Mouse (Mus musculus): ENCODE results near the gene Peg12. TPM values are rescaled to one million over a fixed set of nuclear protein-coding genes. Genes with fewer than 3 reads are reported as not detected.

Gene Peg12
- polyA plus RNA-seq, 1 experiment from 2014 or later: 6.3 TPM

DNA sequence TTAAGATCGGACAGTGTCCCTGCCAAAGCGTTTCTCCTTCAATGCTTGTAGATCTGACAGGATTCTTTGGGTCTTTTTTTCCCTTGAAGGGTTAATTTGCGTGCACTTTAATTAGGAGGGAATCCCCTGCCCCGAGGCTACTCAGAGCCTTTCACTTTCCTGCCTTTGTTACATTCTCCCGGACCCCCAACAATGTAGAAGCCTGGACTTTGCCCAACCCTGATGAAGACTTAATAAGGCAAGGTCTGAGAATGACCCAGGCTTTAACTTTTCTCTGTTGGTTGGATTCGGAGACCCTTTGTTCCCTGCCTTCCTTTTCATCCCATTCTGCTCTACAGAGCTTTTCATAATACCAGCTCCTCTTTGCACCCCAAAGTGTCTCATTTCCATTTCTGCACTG, 43.7 kb downstream of the Peg12 start:
- WGBS: 67% methylated on average over 6 of the region's 6 CpGs
- Histone ChIP-seq H3K4me2 (peak overlapping the region; percentile 72; the same call in 1 of the 2 replicates), H3K36me3 (no peaks in the 10 kb centered on the region), H3K4me3 (peak overlapping the region; percentile 67; the same call in 1 of the 2 replicates), H3K4me1 (replicated peaks) (peaks cover 5% of the 10 kb centered on the region), H3K9me3 (replicated peaks) (no peaks in the 10 kb centered on the region; the same call in 1 of the 2 replicates), H3K9ac (no peak overlapping the region), H3K27me3 (no peaks in the 10 kb centered on the region), H3K27ac (no peak overlapping the region)
- ATAC-seq (replicated peaks; ENCODE audit: insufficient number of reproducible peaks, insufficient read depth, low FRiP score, low read depth): no peak

DNA sequence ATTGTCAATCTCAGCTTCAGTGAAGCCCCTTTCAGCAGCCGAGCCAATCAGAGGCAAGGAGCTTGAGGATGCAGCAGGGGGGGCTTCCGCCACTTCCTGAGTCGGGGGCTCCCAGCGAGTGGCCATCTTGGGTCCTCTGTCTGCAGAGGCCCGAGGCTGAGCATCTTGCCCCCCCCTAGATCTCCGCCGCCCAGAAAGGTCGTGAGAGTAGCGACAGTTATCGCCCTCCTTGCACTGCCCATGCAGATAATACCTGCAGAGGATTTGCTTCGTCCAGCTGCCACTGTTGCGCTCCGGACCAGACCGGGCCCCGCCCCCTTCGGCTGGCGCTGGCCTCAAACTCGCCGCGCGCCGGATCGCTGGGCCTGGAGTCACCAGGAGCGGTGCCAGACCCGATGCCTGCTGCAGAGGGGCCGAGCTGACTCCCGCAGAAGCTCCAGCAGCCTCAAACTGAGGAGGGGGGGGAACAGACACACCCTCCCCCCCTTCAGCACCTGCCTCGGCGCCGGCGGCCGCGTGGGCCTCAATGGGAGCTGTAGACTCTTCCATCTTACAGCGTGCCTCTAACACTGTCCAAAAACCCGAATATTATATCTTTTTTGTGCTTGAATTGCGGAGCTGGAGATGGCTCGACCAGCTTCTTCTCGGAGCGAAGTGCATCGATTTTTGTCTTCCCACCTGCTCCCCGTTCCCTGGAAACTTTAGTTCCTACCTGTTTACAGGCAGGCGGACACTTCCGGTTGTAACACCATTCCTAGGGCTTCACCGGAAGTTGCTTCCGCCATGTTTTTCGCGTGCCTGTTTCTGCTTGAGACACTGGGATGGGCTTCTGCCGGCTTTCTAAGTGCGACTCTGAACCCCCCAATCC, 44.6 kb downstream of the Peg12 start, which contains the start of gene Mkrn3:
TSS of gene Mkrn3 (minus strand) at position 647 of the 868 bp plus-strand sequence.
- H3K4me3 ChIP-seq: peak within 1 kb of the TSS; percentile 67
- ATAC-seq (replicated peaks; ENCODE audit: insufficient number of reproducible peaks, insufficient read depth, low FRiP score, low read depth): peak; percentile 50; the same call in 1 of the 2 replicates
- H3K27ac ChIP-seq: no peak within 1 kb of the TSS
- H3K27me3 ChIP-seq: no peaks in the 10 kb centered on the region
- WGBS: 19% methylated on average over 47 of the region's 49 CpGs
- peaks cover 5% of the 10 kb centered on the region for H3K4me1 ChIP-seq (replicated peaks)
- H3K9ac ChIP-seq: peak within 1 kb of the TSS; percentile 55
- H3K9me3 ChIP-seq (replicated peaks): no peaks in the 10 kb centered on the region; the same call in 1 of the 2 replicates
- no peaks in the 10 kb centered on the region for H3K36me3 ChIP-seq
- H3K4me2 ChIP-seq: peak within 1 kb of the TSS; percentile 72

DNA sequence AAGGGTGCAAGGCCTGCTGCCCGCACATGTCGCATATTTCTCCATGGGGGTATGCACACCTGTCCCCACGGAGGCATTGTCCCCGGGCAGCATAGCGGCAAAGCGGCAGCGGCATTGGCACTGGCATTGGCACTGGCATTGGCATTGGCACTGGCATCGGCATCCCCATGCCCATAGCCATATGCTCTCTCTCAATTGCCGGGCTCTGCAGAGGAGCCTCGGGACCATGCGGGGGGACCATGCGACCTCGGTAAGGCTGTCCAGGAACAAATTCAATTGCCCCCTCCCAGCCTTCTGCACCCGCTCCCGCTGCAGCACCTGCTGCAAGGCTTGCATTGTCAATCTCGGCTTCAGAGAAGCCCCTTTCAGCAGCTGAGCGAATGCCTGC, 45.2 kb downstream of the Peg12 start:
- H3K9ac ChIP-seq: peak overlapping the region; percentile 55; the same call in 1 of the 2 replicates
- peaks cover 5% of the 10 kb centered on the region for H3K4me1 ChIP-seq (replicated peaks)
- H3K27me3 ChIP-seq: no peaks in the 10 kb centered on the region
- no peak overlapping the region for H3K27ac ChIP-seq
- H3K9me3 ChIP-seq (replicated peaks): no peaks in the 10 kb centered on the region; the same call in 1 of the 2 replicates
- WGBS: 54% methylated on average over 17 of the region's 17 CpGs
- H3K36me3 ChIP-seq: no peaks in the 10 kb centered on the region
- peak overlapping the region; percentile 67 for H3K4me3 ChIP-seq
- H3K4me2 ChIP-seq: peak overlapping the region; percentile 72
- no peak for ATAC-seq (replicated peaks; ENCODE audit: insufficient number of reproducible peaks, insufficient read depth, low FRiP score, low read depth)

DNA sequence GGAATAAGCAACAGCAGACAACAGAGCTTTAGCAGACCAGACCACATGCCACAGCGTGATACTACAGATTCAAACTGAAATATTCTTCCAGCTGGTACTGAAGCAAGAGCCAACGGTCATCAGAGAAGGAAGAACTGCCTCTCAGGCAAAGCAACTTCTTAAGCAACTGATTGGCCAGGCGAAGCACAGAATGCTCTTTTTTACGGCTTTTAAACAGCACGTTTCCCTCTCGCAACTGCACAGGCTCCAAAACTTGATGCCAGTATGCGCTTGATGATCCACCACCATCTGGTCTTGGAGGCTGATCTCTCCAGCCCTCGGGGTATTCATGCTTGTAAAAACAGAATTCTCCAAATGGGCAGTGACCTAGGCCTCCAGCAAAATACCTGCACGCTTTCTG, 46.0 kb downstream of the Peg12 start:
- Histone ChIP-seq H3K36me3 (no peaks in the 10 kb centered on the region), H3K27ac (no peak overlapping the region), H3K9me3 (replicated peaks) (no peaks in the 10 kb centered on the region; the same call in 1 of the 2 replicates), H3K4me3 (no peak overlapping the region), H3K4me2 (peak overlapping the region; percentile 72; the same call in 1 of the 2 replicates), H3K9ac (no peak overlapping the region), H3K4me1 (replicated peaks) (peaks cover 5% of the 10 kb centered on the region), H3K27me3 (no peaks in the 10 kb centered on the region)
- no peak for ATAC-seq (replicated peaks; ENCODE audit: insufficient number of reproducible peaks, insufficient read depth, low FRiP score, low read depth)
- WGBS: 78% methylated on average over 9 of the region's 9 CpGs

DNA sequence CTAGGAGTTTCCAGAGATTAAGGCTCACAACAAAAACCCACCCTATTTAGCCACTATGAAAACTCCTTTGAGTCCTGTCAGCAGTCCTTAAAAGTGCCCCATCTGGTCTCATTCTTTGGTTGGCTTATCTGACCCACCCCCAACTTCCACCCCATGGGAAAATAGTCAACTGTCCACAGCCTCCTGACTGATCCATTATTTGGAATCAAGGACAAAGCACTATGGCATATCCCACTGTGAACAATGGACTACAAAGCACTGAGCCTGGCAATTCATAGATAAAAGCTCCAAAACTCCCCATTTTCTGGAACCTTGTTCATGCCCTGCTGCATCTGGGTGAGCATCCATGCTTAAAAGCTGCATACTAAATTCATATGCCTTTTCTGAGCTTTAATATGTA, 48.1 kb downstream of the Peg12 start:
- no peaks in the 10 kb centered on the region; the same call in 1 of the 2 replicates for H3K9me3 ChIP-seq (replicated peaks)
- ATAC-seq (replicated peaks; ENCODE audit: insufficient number of reproducible peaks, insufficient read depth, low FRiP score, low read depth): no peak
- no peak overlapping the region for H3K27ac ChIP-seq
- H3K4me3 ChIP-seq: no peak overlapping the region
- no peaks in the 10 kb centered on the region for H3K27me3 ChIP-seq
- H3K4me2 ChIP-seq: no peak overlapping the region
- H3K36me3 ChIP-seq: no peaks in the 10 kb centered on the region
- H3K4me1 ChIP-seq (replicated peaks): peaks cover 5% of the 10 kb centered on the region
- H3K9ac ChIP-seq: no peak overlapping the region

DNA sequence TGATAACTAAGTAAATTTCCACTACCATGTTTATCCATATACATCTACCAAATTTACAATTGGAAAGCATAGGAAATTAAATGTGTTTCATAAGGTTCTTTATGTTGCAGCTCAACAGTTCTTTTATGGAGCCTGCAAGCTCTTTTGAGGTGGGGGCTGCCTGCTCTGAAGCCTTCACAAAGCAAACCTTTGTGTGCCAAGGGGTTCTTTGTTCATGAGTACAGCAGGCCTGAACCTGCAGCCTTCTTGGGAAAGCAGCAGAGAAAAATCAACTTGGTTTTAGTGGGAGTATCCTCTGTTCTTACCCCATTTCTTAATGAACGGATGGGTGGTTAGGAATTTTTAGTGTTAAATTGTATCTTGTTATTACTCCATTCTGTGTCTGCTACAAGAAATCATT, 49.1 kb downstream of the Peg12 start:
- no peak for ATAC-seq (replicated peaks; ENCODE audit: insufficient number of reproducible peaks, insufficient read depth, low FRiP score, low read depth)
- H3K36me3 ChIP-seq: no peaks in the 10 kb centered on the region
- WGBS: 63% methylated on average over 1 of the region's 1 CpGs

More for the DNA sequence above, 49.1 kb downstream of the Peg12 start:
- Histone ChIP-seq H3K4me2 (no peak overlapping the region), H3K9ac (no peak overlapping the region), H3K4me3 (no peak overlapping the region), H3K27me3 (no peaks in the 10 kb centered on the region), H3K27ac (no peak overlapping the region), H3K4me1 (replicated peaks) (peaks cover 5% of the 10 kb centered on the region), H3K9me3 (replicated peaks) (no peaks in the 10 kb centered on the region)

Other genes with a start within 250 kb of the Peg12 start
- gene Ndn, start 117.9 kb downstream of the Peg12 start, polyA plus RNA-seq (2015; fragmentation: Nextera tagmentation; extraction: Ambion mirVana): 45.8 and 63.8 TPM in 2 replicates
- 0.63 and 0.95 TPM in 2 replicates for gene Magel2, start 87.5 kb downstream of the Peg12 start, polyA plus RNA-seq (2015; fragmentation: Nextera tagmentation; extraction: Ambion mirVana)
- gene Mkrn3, start 44.4 kb downstream of the Peg12 start, polyA plus RNA-seq (2015; fragmentation: Nextera tagmentation; extraction: Ambion mirVana): 2.5 and 3.2 TPM in 2 replicates